Mouse (Mus musculus) forebrain, postnatal 0 days (tissue): ENCODE measurements around the gene 3830406C13Rik. TPM values are rescaled to one million over a fixed set of nuclear protein-coding genes. Genes with fewer than 3 reads are reported as not detected.

Source experiments
- ATAC-seq: fragments of 200-750 bp; cut with Nextera tagmentation; 2 replicates; pipeline ENCODE4 v1.8.0; 2017; ENCODE audit warnings: mild to moderate bottlenecking, moderate library complexity
- DNase-seq: peaks from one replicate; pipeline ENCODE4 v3.0.0-alpha.2; 2015
- H3K27ac ChIP-seq: fragments of 300-500 bp; sonication (generic); 2 replicates; pipeline ENCODE4 v1.5.1; 2014; ENCODE audit warnings: low read depth, mild to moderate bottlenecking, antibody characterized with exemption, low read length, moderate library complexity, mixed read lengths
- H3K27me3 ChIP-seq: fragments of 300-500 bp; sonication (generic); 2 replicates; pipeline ENCODE4 v1.6.1; 2014; ENCODE audit warnings: mild to moderate bottlenecking, low read length, mixed read lengths; ENCODE audit not compliant: insufficient read depth
- H3K36me3 ChIP-seq: fragments of 300-500 bp; sonication (generic); 2 replicates; pipeline ENCODE4 v1.6.1; 2014; ENCODE audit warnings: mild to moderate bottlenecking, moderate library complexity; ENCODE audit not compliant: insufficient read depth
- H3K4me1 ChIP-seq: fragments of 300-500 bp; sonication (generic); 2 replicates; pipeline ENCODE4 v1.6.1; 2014; ENCODE audit warnings: antibody characterized with exemption; ENCODE audit not compliant: insufficient read depth
- H3K4me2 ChIP-seq: fragments of 300-500 bp; sonication (generic); 2 replicates; pipeline ENCODE4 v1.6.1; 2014; ENCODE audit warnings: low read depth, mild to moderate bottlenecking, moderate library complexity
- H3K4me3 ChIP-seq: fragments of 300-500 bp; sonication (generic); 2 replicates; pipeline ENCODE4 v1.5.1; 2014; ENCODE audit warnings: low read depth, low read length, mixed read lengths
- H3K9ac ChIP-seq: fragments of 300-500 bp; sonication (generic); 2 replicates; pipeline ENCODE4 v1.6.1; 2014; ENCODE audit warnings: mild to moderate bottlenecking
- H3K9me3 ChIP-seq: fragments of 300-500 bp; sonication (generic); 2 replicates; pipeline ENCODE4 v1.6.1; 2016; ENCODE audit warnings: low read length
- CTCF ChIP-seq: sonication (generic); IDR thresholded peaks from 2 replicates; pipeline ENCODE4 v1.5.1; 2016; ENCODE audit warnings: antibody characterized with exemption, control low read depth, low read depth
- WGBS: fragments of 180-500 bp; shearing (Covaris S2); extraction: QIAGEN DNeasy Blood & Tissue Kit; methylation state at CpG from one replicate; pipeline ENCODE4 v1.1.7; 2014; 5-methylcytosine and 5-hydroxymethylcytosine counted together
- polyA plus RNA-seq: library from polyadenylated mRNA; unstranded; fragments of >200 nt; fragmentation: Nextera tagmentation; extraction: Ambion mirVana; gene quantifications from 2 replicates; pipeline ENCODE4 v1.2.1, GENCODE M21; 2015
- total RNA-seq: library from RNA; depleted of rRNA; stranded (reverse); fragments of >200 nt; gene quantifications from 2 replicates; pipeline ENCODE4 v1.2.3, GENCODE M21; 2014

The 3830406C13Rik gene
- total and polyA plus RNA-seq, 2 experiments from 2014 or later = 27.8 to 39.0 TPM

GRCm38 (mm10) chr14:12299654-12300053, 15.7 kb downstream of the 3830406C13Rik start:
- H3K4me1 ChIP-seq = no peaks in the 10 kb centered on the region
- no peaks in the 10 kb centered on the region; the same call in 1 of the 2 replicates for H3K36me3 ChIP-seq
- no peak overlapping the region for H3K9ac ChIP-seq
- TF ChIP-seq CTCF = no peak
- 24% methylated on average over 6 of the region's 6 CpGs for WGBS
- ATAC-seq = no peak
- no peak for DNase-seq
- H3K27ac ChIP-seq = no peak overlapping the region
- H3K27me3 ChIP-seq = no peaks in the 10 kb centered on the region
- H3K4me3 ChIP-seq = no peak overlapping the region
- no peak overlapping the region for H3K4me2 ChIP-seq
- H3K9me3 ChIP-seq = no peaks in the 10 kb centered on the region

GRCm38 (mm10) chr14:12300275-12300674, 16.3 kb downstream of the 3830406C13Rik start:
- WGBS = 63% methylated on average over 4 of the region's 4 CpGs

GRCm38 (mm10) chr14:12300677-12301076, 16.7 kb downstream of the 3830406C13Rik start:
- Histone ChIP-seq H3K36me3 (no peaks in the 10 kb centered on the region; the same call in 1 of the 2 replicates), H3K4me2 (no peak overlapping the region), H3K4me1 (no peaks in the 10 kb centered on the region), H3K9ac (no peak overlapping the region), H3K27me3 (no peaks in the 10 kb centered on the region), H3K4me3 (no peak overlapping the region), H3K9me3 (no peaks in the 10 kb centered on the region), H3K27ac (no peak overlapping the region)
- TF ChIP-seq CTCF = peak; percentile 62
- 53% methylated on average over 3 of the region's 3 CpGs for WGBS
- ATAC-seq (no peak), DNase-seq (peak; percentile 71)

More at GRCm38 (mm10) chr14:12300275-12300674, 16.3 kb downstream of the 3830406C13Rik start:
- Histone ChIP-seq H3K4me1 (no peaks in the 10 kb centered on the region), H3K27me3 (no peaks in the 10 kb centered on the region), H3K36me3 (no peaks in the 10 kb centered on the region; the same call in 1 of the 2 replicates), H3K9ac (no peak overlapping the region), H3K4me3 (no peak overlapping the region), H3K9me3 (no peaks in the 10 kb centered on the region), H3K4me2 (no peak overlapping the region), H3K27ac (no peak overlapping the region)
- no peak for DNase-seq
- ATAC-seq = no peak
- TF ChIP-seq CTCF = no peak

GRCm38 (mm10) chr14:12303106-12303505, 19.1 kb downstream of the 3830406C13Rik start:
- no peaks in the 10 kb centered on the region; the same call in 1 of the 2 replicates for H3K36me3 ChIP-seq
- no peaks in the 10 kb centered on the region for H3K9me3 ChIP-seq
- H3K27me3 ChIP-seq = no peaks in the 10 kb centered on the region
- H3K9ac ChIP-seq = no peak overlapping the region
- DNase-seq = no peak
- no peak overlapping the region for H3K27ac ChIP-seq
- no peak for ATAC-seq
- no peaks in the 10 kb centered on the region for H3K4me1 ChIP-seq
- no peak overlapping the region for H3K4me3 ChIP-seq
- WGBS = 47% methylated on average over 2 of the region's 2 CpGs
- TF ChIP-seq CTCF = no peak
- no peak overlapping the region for H3K4me2 ChIP-seq

- no peak for DNase-seq
- no peak for TF ChIP-seq CTCF
- Histone ChIP-seq H3K4me1 (no peaks in the 10 kb centered on the region), H3K27ac (no peak overlapping the region), H3K27me3 (no peaks in the 10 kb centered on the region), H3K4me3 (no peak overlapping the region), H3K9ac (no peak overlapping the region), H3K36me3 (no peaks in the 10 kb centered on the region), H3K4me2 (no peak overlapping the region), H3K9me3 (no peaks in the 10 kb centered on the region)
- no peak for ATAC-seq
- WGBS = 88% methylated on average over 7 of the region's 7 CpGs
Observed at GRCm38 (mm10) chr14:12333622-12334021, 49.6 kb downstream of the 3830406C13Rik start.

GRCm38 (mm10) chr14:12334925-12335324, 51.0 kb downstream of the 3830406C13Rik start:
- DNase-seq (no peak), ATAC-seq (no peak)
- Histone ChIP-seq H3K4me3 (no peak overlapping the region), H3K4me2 (no peak overlapping the region), H3K4me1 (0 out of 2 replicates have a peak, but pooled peaks cover 2% of the 10 kb centered on the region), H3K36me3 (no peaks in the 10 kb centered on the region), H3K27me3 (peaks cover 8% of the 10 kb centered on the region), H3K27ac (no peak overlapping the region), H3K9me3 (no peaks in the 10 kb centered on the region), H3K9ac (no peak overlapping the region)
- TF ChIP-seq CTCF = no peak
- WGBS = 53% methylated on average over 7 of the region's 7 CpGs

GRCm38 (mm10) chr14:12337421-12337997, 53.5 kb downstream of the 3830406C13Rik start:
- Histone ChIP-seq H3K9me3 (no peaks in the 10 kb centered on the region), H3K36me3 (no peaks in the 10 kb centered on the region), H3K4me3 (no peak overlapping the region), H3K4me2 (no peak overlapping the region), H3K9ac (no peak overlapping the region), H3K4me1 (0 out of 2 replicates have a peak, but pooled peaks cover 2% of the 10 kb centered on the region), H3K27me3 (peaks cover 10% of the 10 kb centered on the region), H3K27ac (peak overlapping the region; percentile 62)
- DNase-seq (no peak), ATAC-seq (peak; percentile 64)
- WGBS = 7% methylated on average over 8 of the region's 8 CpGs
- TF ChIP-seq CTCF = 0 out of 2 replicates have a peak, but pooled peaks have one; percentile 19
